Mouse (Mus musculus): Measurements from ENCODE around the gene Arid1b. TPM values are rescaled to one million over a fixed set of nuclear protein-coding genes. Genes with fewer than 3 reads are reported as not detected.

Gene Arid1b
- total and polyA plus RNA-seq, 3 experiments: 6.1 to 12.4 (median 9.7) TPM

DNA sequence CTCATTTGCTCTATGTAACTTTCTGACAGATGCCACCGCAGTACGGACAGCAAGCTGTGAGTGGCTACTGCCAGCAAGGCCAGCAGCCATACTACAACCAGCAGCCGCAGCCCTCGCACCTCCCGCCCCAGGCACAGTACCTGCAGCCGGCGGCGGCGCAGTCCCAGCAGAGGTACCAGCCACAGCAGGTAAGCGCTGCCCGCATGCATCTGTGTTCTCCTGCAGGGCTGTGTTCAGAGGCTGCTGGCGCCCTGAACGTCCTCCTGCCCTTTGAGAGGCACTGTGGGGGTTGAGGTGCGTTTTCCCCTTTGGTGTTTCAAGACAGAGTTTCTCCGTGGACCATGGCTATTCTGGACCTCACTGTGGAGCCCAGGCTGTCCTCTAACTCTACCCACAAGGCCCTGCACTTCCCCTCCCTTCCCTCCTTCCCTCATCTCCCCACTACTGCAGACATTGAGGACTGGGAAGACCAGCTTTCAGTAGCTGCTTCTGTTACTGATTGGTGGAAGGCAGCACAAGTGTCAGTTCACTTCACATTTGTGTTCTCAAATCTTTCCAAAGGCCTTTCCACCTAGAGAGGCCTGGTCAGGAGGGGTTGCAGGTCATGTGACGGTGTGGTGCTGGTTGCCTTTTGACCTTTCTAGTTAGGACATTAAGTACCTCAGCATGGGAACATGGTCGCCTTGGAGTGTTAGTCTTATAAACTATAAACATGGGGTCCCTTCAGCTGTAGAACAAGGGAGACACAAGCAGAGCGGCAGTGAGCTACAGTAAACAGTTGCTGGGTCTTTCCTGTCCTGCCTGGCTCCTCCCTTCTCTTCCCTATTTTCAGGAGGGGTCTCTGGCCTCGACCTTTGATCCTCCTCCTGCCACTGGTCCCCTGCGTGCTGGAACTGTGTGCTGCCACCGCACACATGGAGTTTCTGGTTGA lies 103.7 kb downstream of the Arid1b start:
- H3K79me2 ChIP-seq (replicated peaks; ENCODE audit: control insufficient read depth, extremely low read depth, insufficient read depth, poor library complexity, severe bottlenecking): no peaks in the 10 kb centered on the region
- no peak overlapping the region for H3K27ac ChIP-seq (ENCODE audit: insufficient read depth, low read depth)
- in situ Hi-C loops (cut with MboI; ENCODE audit: low pct_ligation_motif_present, low pct_unique_long_range_greater_than_20kb, low sequenced_read_pairs): no loop called here
- H3K4me2 ChIP-seq (ENCODE audit: insufficient read depth, low read depth, poor library complexity, severe bottlenecking): no peak overlapping the region
- no peak for DNase-seq (ENCODE audit: extremely low read depth)
- H3K4me3 ChIP-seq (replicated peaks in 1 of 3; ENCODE audit: low read depth in 2 of 3, low read length in 2 of 3, poor library complexity in 1 of 3): no peak overlapping the region
- no peaks in the 10 kb centered on the region for H3K9me3 ChIP-seq (replicated peaks; ENCODE audit: low read length)
- peaks cover 8 to 83% of the 10 kb centered on the region in 2 experiments for H3K4me1 ChIP-seq (ENCODE audit: control insufficient read depth in 1 of 2, insufficient read depth in 2 of 2)
- peaks cover 0 to 29% of the 10 kb centered on the region in 2 experiments for H3K36me3 ChIP-seq (replicated peaks in 1 of 2; ENCODE audit: control insufficient read depth in 1 of 2, insufficient read depth in 1 of 2, low read length in 1 of 2)
- TF ChIP-seq ZKSCAN1 (IDR thresholded peaks at IDR 0.05; ENCODE audit: borderline replicate concordance, low read depth, low read length) (no peak), MXI1 (IDR thresholded peaks at IDR 0.05; ENCODE audit: low read depth, low read length) (no peak), BHLHE40 (IDR thresholded peaks at IDR 0.05; ENCODE audit: low read depth, low read length) (no peak), CHD2 (IDR thresholded peaks at IDR 0.05; ENCODE audit: low read length) (no peak)
- no peak overlapping the region for H3K9ac ChIP-seq (ENCODE audit: insufficient read depth, low read depth)
- dilution Hi-C loops (cut with MboI; ENCODE audit: extremely low pct_ligation_motif_present, extremely low pct_unique_long_range_greater_than_20kb, low sequenced_read_pairs): no loop called here
- H3K27me3 ChIP-seq (replicated peaks): no peaks in the 10 kb centered on the region

DNA sequence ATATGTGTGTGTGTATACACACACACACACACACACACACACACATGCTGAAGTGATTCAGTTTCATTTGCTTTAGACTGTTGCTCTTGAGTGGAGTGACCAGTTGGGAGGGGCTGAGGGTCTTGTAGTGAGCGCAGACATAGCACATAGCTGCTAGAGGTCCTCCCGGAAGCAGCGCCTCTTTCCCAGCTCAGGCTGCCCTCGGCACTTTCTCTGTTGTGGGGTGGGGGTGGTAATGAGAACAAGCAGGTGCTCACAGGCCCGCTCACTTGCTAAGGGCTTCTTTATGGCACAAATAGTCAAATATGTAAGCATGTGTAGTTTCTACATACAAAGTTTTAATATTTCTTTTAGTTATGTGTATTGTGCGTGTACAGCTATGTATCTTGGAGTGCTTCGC lies 104.6 kb downstream of the Arid1b start:
- Histone ChIP-seq H3K9ac (ENCODE audit: insufficient read depth, low read depth) (no peak overlapping the region), H3K4me2 (ENCODE audit: insufficient read depth, low read depth, poor library complexity, severe bottlenecking) (no peak overlapping the region), H3K9me3 (replicated peaks; ENCODE audit: low read length) (no peaks in the 10 kb centered on the region), H3K27ac (ENCODE audit: insufficient read depth, low read depth) (no peak overlapping the region), H3K4me3 (replicated peaks in 1 of 3; ENCODE audit: low read depth in 2 of 3, low read length in 2 of 3, poor library complexity in 1 of 3) (no peak overlapping the region), H3K27me3 (replicated peaks) (no peaks in the 10 kb centered on the region), H3K36me3 (replicated peaks in 1 of 2; ENCODE audit: control insufficient read depth in 1 of 2, insufficient read depth in 1 of 2, low read length in 1 of 2) (peaks cover 0 to 32% of the 10 kb centered on the region in 2 experiments), H3K79me2 (replicated peaks; ENCODE audit: control insufficient read depth, extremely low read depth, insufficient read depth, poor library complexity, severe bottlenecking) (no peaks in the 10 kb centered on the region), H3K4me1 (ENCODE audit: control insufficient read depth in 1 of 2, insufficient read depth in 2 of 2) (peaks cover 10 to 77% of the 10 kb centered on the region in 2 experiments)
- in situ Hi-C loops (cut with MboI; ENCODE audit: low pct_ligation_motif_present, low pct_unique_long_range_greater_than_20kb, low sequenced_read_pairs) (no loop called here), dilution Hi-C loops (cut with MboI; ENCODE audit: extremely low pct_ligation_motif_present, extremely low pct_unique_long_range_greater_than_20kb, low sequenced_read_pairs) (no loop called here)
- DNase-seq (ENCODE audit: extremely low read depth): no peak
- TF ChIP-seq SMC3 (IDR thresholded peaks at IDR 0.05; ENCODE audit: low read depth, low read length) (no peak), ZMIZ1 (IDR thresholded peaks at IDR 0.05; ENCODE audit: low read depth, low read length) (no peak), CTCF (conservative IDR thresholded peaks at IDR 0.05 in 1 of 2, IDR thresholded peaks at IDR 0.05 in 1 of 2; ENCODE audit: low read depth in 2 of 2, low read length in 2 of 2) (no peak), MAZ (IDR thresholded peaks at IDR 0.05; ENCODE audit: low read depth, low read length) (no peak), ETS1 (conservative IDR thresholded peaks at IDR 0.05; ENCODE audit: low read depth, low read length) (no peak), HCFC1 (IDR thresholded peaks at IDR 0.05; ENCODE audit: low read depth, low read length) (no peak), MAX (IDR thresholded peaks at IDR 0.05; ENCODE audit: low read length) (no peak), MYC (IDR thresholded peaks at IDR 0.05; ENCODE audit: low read depth, low read length) (no peak), JUN (IDR thresholded peaks at IDR 0.05; ENCODE audit: insufficient read depth, low read depth, low read length) (no peak), MXI1 (IDR thresholded peaks at IDR 0.05; ENCODE audit: low read depth, low read length) (no peak), RAD21 (IDR thresholded peaks at IDR 0.05; ENCODE audit: low read depth, low read length) (no peak), SIN3A (IDR thresholded peaks at IDR 0.05; ENCODE audit: low read length) (no peak), MEF2A (IDR thresholded peaks at IDR 0.05; ENCODE audit: borderline replicate concordance, low read depth, low read length) (no peak), CHD2 (IDR thresholded peaks at IDR 0.05; ENCODE audit: low read length) (no peak), USF1 (IDR thresholded peaks at IDR 0.05; ENCODE audit: low read depth, low read length) (no peak), ELF1 (IDR thresholded peaks at IDR 0.05; ENCODE audit: low read depth, low read length) (no peak)

Data from CH12.LX (cell line).